Mouse (Mus musculus) C2C12 (cell line): ENCODE measurements around the gene Nup50.
A peak's percentile ranks its signal among the peaks of the same experiment; 100 is the strongest.

Experiments used
- CTCF ChIP-seq: IDR thresholded peaks from one replicate; pipeline ENCODE4 v1.5.1; 2011; ENCODE audit not compliant: control insufficient read depth, insufficient read depth, insufficient read length
- MAX ChIP-seq: IDR thresholded peaks from one replicate; pipeline ENCODE4 v1.6.1; 2011; ENCODE audit warnings: mild to moderate bottlenecking, control low read depth

DNA sequence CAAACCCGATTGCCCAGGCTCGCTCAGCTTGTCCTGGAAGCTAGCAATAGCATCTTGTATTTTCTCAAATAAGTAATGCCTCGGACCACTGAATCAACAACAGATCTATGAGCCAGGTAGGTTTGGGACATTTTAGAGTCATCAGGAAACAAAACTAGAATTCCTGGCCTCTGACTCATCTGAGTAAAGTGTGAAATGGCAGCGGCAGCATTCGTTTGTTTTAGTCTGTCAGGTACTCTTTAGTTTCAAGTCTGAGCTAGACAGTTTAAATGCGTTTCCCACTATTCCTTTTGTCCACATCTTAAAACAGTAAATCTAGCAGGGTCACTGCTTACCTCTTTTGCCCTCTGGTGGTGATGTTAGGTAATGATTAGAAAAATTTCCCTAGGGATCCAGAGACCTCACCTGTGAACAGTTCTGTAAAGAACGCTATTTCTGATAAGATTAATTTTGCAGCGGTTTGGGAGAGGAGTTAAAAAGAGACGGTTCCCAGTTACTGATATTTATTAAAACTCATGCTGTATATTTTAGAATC, 1.6 kb downstream of the Nup50 start:
- TF ChIP-seq CTCF (peak; percentile 19), MAX (no peak)
